21 mouse cellular contexts compared by ENCODE assay signal in the genomic region with DNA sequence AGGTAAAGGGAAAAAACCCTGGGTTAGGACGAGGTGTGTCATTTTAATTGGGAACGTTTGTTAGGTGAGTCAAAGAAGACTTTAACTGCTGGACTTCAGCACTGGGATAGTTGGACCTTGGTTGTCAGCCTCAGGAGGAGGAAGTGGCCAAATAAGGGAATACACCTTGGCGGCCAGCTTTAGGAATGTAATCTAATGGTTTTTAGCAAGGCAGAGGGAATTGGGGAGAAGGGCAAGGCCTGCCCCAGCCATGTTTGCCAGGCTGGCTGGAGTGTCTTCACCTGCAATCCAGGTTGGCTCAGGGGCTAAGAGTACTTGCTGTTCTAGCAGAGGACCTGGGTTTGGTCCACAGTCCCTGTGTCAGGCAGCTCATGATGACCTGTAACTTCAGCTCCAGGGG. TPM values are rescaled to one million over a fixed set of nuclear protein-coding genes. Genes with fewer than 3 reads are reported as not detected.
"Had no signal": no experiment of that assay in that cellular context is flagged by ENCODE, and none has a peak within 500 bp of the region (broad histone marks: within the 10 kb centered on the region; RNA-seq: fewer than 3 reads in every experiment).

No protein-coding gene starts in this region.

- H3K27ac ChIP-seq: lung, embryonic 15.5 days; macrophage; midbrain, embryonic 13.5 days; midbrain, embryonic 15.5 days; neural tube, embryonic 13.5 days; neural tube, embryonic 15.5 days had no signal

- DNase-seq: liver, postnatal 0 days; lung, adult 2 months; lung, postnatal 14 days; lung, postnatal 36 days; retina, postnatal 1 day; right cerebral cortex, postnatal 14 days; spleen, adult 18-20 months; thymus, adult 18-20 months; thymus, postnatal 14 days; thymus, postnatal 36 days had no signal

- H3K4me3 ChIP-seq: lung, embryonic 15.5 days; megakaryocyte, embryonic 14.5 days; midbrain, embryonic 13.5 days; midbrain, embryonic 15.5 days; neural tube, embryonic 13.5 days; neural tube, embryonic 15.5 days had no signal

- H3K9me3 ChIP-seq: lung, embryonic 15.5 days; megakaryocyte, embryonic 14.5 days; midbrain, embryonic 13.5 days; midbrain, embryonic 15.5 days; neural tube, embryonic 13.5 days; neural tube, embryonic 15.5 days had no signal

- H3K9ac ChIP-seq: liver, postnatal 0 days; lung, embryonic 15.5 days; midbrain, embryonic 13.5 days; midbrain, embryonic 15.5 days; neural tube, embryonic 13.5 days; neural tube, embryonic 15.5 days had no signal

- H3K4me2 ChIP-seq: lung, embryonic 15.5 days; midbrain, embryonic 11.5 days; midbrain, embryonic 13.5 days; midbrain, embryonic 15.5 days; neural tube, embryonic 13.5 days; neural tube, embryonic 15.5 days had no signal

- H3K4me1 ChIP-seq: lung, embryonic 15.5 days; megakaryocyte, embryonic 14.5 days; midbrain, embryonic 13.5 days; midbrain, embryonic 15.5 days; neural tube, embryonic 13.5 days; neural tube, embryonic 15.5 days had no signal

- H3K27me3 ChIP-seq: lung, embryonic 15.5 days; megakaryocyte, embryonic 14.5 days; midbrain, embryonic 13.5 days; midbrain, embryonic 15.5 days; neural tube, embryonic 13.5 days; neural tube, embryonic 15.5 days had no signal

- H3K36me3 ChIP-seq: lung, embryonic 15.5 days; midbrain, embryonic 13.5 days; midbrain, embryonic 15.5 days; neural tube, embryonic 13.5 days; neural tube, embryonic 15.5 days had no signal

- ATAC-seq: liver, postnatal 0 days; lung, postnatal 0 days; midbrain, embryonic 13.5 days; midbrain, embryonic 15.5 days had no signal

RNA-seq across cellular contexts. Expression of a gene that starts 19.9 kb away (rescaled TPM):
- total RNA-seq: megakaryocyte progenitor cell, adult 5-6 weeks; monocyte, adult 5-6 weeks had no signal
- polyA plus RNA-seq: liver, postnatal 0 days; macrophage had no signal
